Mouse (Mus musculus): ENCODE measurements around the gene Spen.

Gene Spen

GRCm38 (mm10) chr4:141534947-141535680 lies 3.3 kb downstream of the Spen start:
- no peak for DNase-seq (ENCODE audit: extremely low read depth, low read depth, low spot score)

- DNase-seq (ENCODE audit: extremely low read depth, low read depth, low spot score) = no peak
Measured at GRCm38 (mm10) chr4:141530979-141531378, 7.4 kb downstream of the Spen start.

- no peak for DNase-seq (ENCODE audit: extremely low read depth, low read depth, low spot score)
Measured at GRCm38 (mm10) chr4:141528938-141529337, 9.5 kb downstream of the Spen start.

- DNase-seq (ENCODE audit: extremely low read depth, low read depth, low spot score) = no peak
Measured at GRCm38 (mm10) chr4:141526936-141527650, 11.3 kb downstream of the Spen start.

GRCm38 (mm10) chr4:141525940-141526339 lies 12.5 kb downstream of the Spen start:
- DNase-seq (ENCODE audit: extremely low read depth, low read depth, low spot score) = no peak

GRCm38 (mm10) chr4:141524658-141525057 lies 13.7 kb downstream of the Spen start:
- no peak for DNase-seq (ENCODE audit: extremely low read depth, low read depth, low spot score)

GRCm38 (mm10) chr4:141523128-141523527 lies 15.3 kb downstream of the Spen start:
- no peak for DNase-seq (ENCODE audit: extremely low read depth, low read depth, low spot score)

GRCm38 (mm10) chr4:141518386-141518785 lies 20.0 kb downstream of the Spen start:
- no peak for DNase-seq (ENCODE audit: extremely low read depth, low read depth, low spot score)

- no peak for DNase-seq (ENCODE audit: extremely low read depth, low read depth, low spot score)
Measured at GRCm38 (mm10) chr4:141514179-141514641, 24.2 kb downstream of the Spen start.

GRCm38 (mm10) chr4:141512145-141512544 lies 26.3 kb downstream of the Spen start:
- DNase-seq (ENCODE audit: extremely low read depth, low read depth, low spot score) = no peak

GRCm38 (mm10) chr4:141510457-141510856 lies 27.9 kb downstream of the Spen start:
- no peak for DNase-seq (ENCODE audit: extremely low read depth, low read depth, low spot score)

- DNase-seq (ENCODE audit: extremely low read depth, low read depth, low spot score) = no peak
Measured at GRCm38 (mm10) chr4:141506893-141507292, 31.5 kb downstream of the Spen start.

- DNase-seq (ENCODE audit: extremely low read depth, low read depth, low spot score) = no peak
Measured at GRCm38 (mm10) chr4:141506352-141506751, 32.0 kb downstream of the Spen start.

GRCm38 (mm10) chr4:141505810-141506209 lies 32.6 kb downstream of the Spen start:
- no peak for DNase-seq (ENCODE audit: extremely low read depth, low read depth, low spot score)

GRCm38 (mm10) chr4:141504471-141504870 lies 33.9 kb downstream of the Spen start:
- DNase-seq (ENCODE audit: extremely low read depth, low read depth, low spot score) = no peak

GRCm38 (mm10) chr4:141502723-141503122 lies 35.7 kb downstream of the Spen start:
- no peak for DNase-seq (ENCODE audit: extremely low read depth, low read depth, low spot score)

GRCm38 (mm10) chr4:141501058-141501457 lies 37.3 kb downstream of the Spen start:
- no peak for DNase-seq (ENCODE audit: extremely low read depth, low read depth, low spot score)

GRCm38 (mm10) chr4:141500637-141501036 lies 37.8 kb downstream of the Spen start:
- DNase-seq (ENCODE audit: extremely low read depth, low read depth, low spot score) = no peak

- no peak for DNase-seq (ENCODE audit: extremely low read depth, low read depth, low spot score)
Measured at GRCm38 (mm10) chr4:141488670-141489069, 49.7 kb downstream of the Spen start.

- DNase-seq (ENCODE audit: extremely low read depth, low read depth, low spot score) = no peak
Measured at GRCm38 (mm10) chr4:141487581-141487980, 50.8 kb downstream of the Spen start.

GRCm38 (mm10) chr4:141484071-141484470 lies 54.3 kb downstream of the Spen start:
- DNase-seq (ENCODE audit: extremely low read depth, low read depth, low spot score) = no peak

GRCm38 (mm10) chr4:141479411-141479810 lies 59.0 kb downstream of the Spen start:
- no peak for DNase-seq (ENCODE audit: extremely low read depth, low read depth, low spot score)
